Mouse (Mus musculus) forebrain, embryonic 15.5 days (tissue): Measurements from ENCODE around the gene Ccdc71. TPM values are rescaled to one million over a fixed set of nuclear protein-coding genes. Genes with fewer than 3 reads are reported as not detected.

Source experiments
- ATAC-seq: fragments of 200-750 bp; cut with Nextera tagmentation; replicated peaks from 2 replicates; pipeline ENCODE4 v1.8.0; 2017; ENCODE audit warnings: mild to moderate bottlenecking, moderate TSS enrichment, moderate library complexity
- H3K27ac ChIP-seq: fragments of 300-500 bp; sonication (generic); replicated peaks from 2 replicates; pipeline ENCODE4 v1.5.1; 2015; ENCODE audit warnings: mild to moderate bottlenecking, inconsistent platforms
- H3K27me3 ChIP-seq: fragments of 300-500 bp; sonication (generic); 2 replicates; pipeline ENCODE4 v1.6.1; 2015; ENCODE audit warnings: inconsistent platforms
- H3K36me3 ChIP-seq: fragments of 300-500 bp; sonication (generic); 2 replicates; pipeline ENCODE4 v1.6.1; 2015; ENCODE audit warnings: mild to moderate bottlenecking, inconsistent platforms
- H3K4me1 ChIP-seq: fragments of 300-500 bp; sonication (generic); 2 replicates; pipeline ENCODE4 v1.6.1; 2015; ENCODE audit warnings: inconsistent platforms
- H3K4me2 ChIP-seq: fragments of 300-500 bp; sonication (generic); replicated peaks from 2 replicates; pipeline ENCODE4 v1.6.1; 2015; ENCODE audit warnings: mild to moderate bottlenecking, inconsistent platforms
- H3K4me3 ChIP-seq: fragments of 300-500 bp; sonication (generic); 2 replicates; pipeline ENCODE4 v1.5.1; 2015; ENCODE audit warnings: mild to moderate bottlenecking, inconsistent platforms
- H3K9ac ChIP-seq: fragments of 300-500 bp; sonication (generic); replicated peaks from 2 replicates; pipeline ENCODE4 v1.6.1; 2015; ENCODE audit warnings: mild to moderate bottlenecking, inconsistent platforms
- H3K9me3 ChIP-seq: fragments of 300-500 bp; sonication (generic); 2 replicates; pipeline ENCODE4 v1.6.1; 2016; ENCODE audit warnings: inconsistent platforms
- WGBS: fragments of 180-500 bp; shearing (Covaris S2); methylation state at CpG from one replicate; pipeline ENCODE4 v1.1.7; 2015; ENCODE audit warnings: mixed read lengths; 5-methylcytosine and 5-hydroxymethylcytosine counted together
- polyA plus RNA-seq: library from polyadenylated mRNA; unstranded; fragments of >200 nt; fragmentation: Nextera tagmentation; extraction: Ambion mirVana; gene quantifications from 2 replicates; pipeline ENCODE4 v1.2.1, GENCODE M21; 2015

The Ccdc71 gene
- 60.9 and 61.6 TPM in 2 replicates for polyA plus RNA-seq

- peak; percentile 86 for ATAC-seq
- no peaks in the 10 kb centered on the region for H3K9me3 ChIP-seq
- H3K27me3 ChIP-seq: no peaks in the 10 kb centered on the region
- H3K4me3 ChIP-seq: peak within 1 kb of the TSS; percentile 93
- 1% methylated on average over 52 of the region's 52 CpGs for WGBS
- peaks cover 15% of the 10 kb centered on the region for H3K4me1 ChIP-seq
- peaks cover 26% of the 10 kb centered on the region for H3K36me3 ChIP-seq
- peak within 1 kb of the TSS; percentile 85 for H3K4me2 ChIP-seq
- peak within 1 kb of the TSS; percentile 90 for H3K9ac ChIP-seq
- H3K27ac ChIP-seq: peak within 1 kb of the TSS; percentile 67
Measured at GRCm38 (mm10) chr9:108460319-108461178, at the start of gene Ccdc71. Gene Ccdc71, plus strand, starts transcription at chr9:108460527.

DNA sequence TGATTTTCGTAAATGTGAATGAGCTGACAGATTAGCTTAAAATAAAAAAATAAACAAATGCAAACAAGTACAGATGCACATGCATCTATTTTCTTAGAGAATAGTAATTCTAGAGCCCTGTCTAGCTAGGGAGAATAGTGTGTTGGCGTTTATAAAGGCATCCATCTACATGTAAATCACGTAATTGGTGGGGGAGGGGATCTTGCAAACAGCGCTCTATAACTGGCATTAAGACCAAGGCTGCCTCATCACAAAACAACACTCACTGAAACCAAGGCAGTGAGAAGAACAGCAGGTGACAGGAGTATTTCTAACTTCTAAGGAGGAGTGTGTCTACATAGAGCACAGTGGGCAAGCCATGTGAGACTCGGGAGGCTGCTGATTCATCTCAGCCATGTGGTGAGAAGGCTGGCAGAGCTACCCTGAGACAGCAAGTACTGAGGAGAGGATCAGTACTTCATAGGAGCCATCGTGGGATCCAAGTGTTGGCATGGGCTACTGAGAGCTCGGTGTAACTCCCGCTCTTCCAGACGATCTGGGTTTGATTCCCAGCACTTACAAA, 48.9 kb upstream of the Ccdc71 start:
- 65% methylated on average over 9 of the region's 9 CpGs for WGBS
- no peak for ATAC-seq
- H3K27ac ChIP-seq: no peak overlapping the region

GRCm38 (mm10) chr9:108412221-108412620, 48.1 kb upstream of the Ccdc71 start:
- Histone ChIP-seq H3K27ac (no peak overlapping the region), H3K4me3 (no peak overlapping the region), H3K36me3 (no peaks in the 10 kb centered on the region), H3K27me3 (no peaks in the 10 kb centered on the region), H3K9me3 (no peaks in the 10 kb centered on the region), H3K4me2 (no peak overlapping the region), H3K9ac (no peak overlapping the region), H3K4me1 (peaks cover 9% of the 10 kb centered on the region; the same call in 1 of the 2 replicates)
- ATAC-seq: no peak
- 75% methylated on average over 1 of the region's 1 CpGs for WGBS

More for the DNA sequence above, 48.9 kb upstream of the Ccdc71 start:
- H3K4me1 ChIP-seq: peaks cover 9% of the 10 kb centered on the region; the same call in 1 of the 2 replicates
- no peak overlapping the region for H3K9ac ChIP-seq
- no peaks in the 10 kb centered on the region for H3K36me3 ChIP-seq
- H3K27me3 ChIP-seq: no peaks in the 10 kb centered on the region
- no peak overlapping the region for H3K4me2 ChIP-seq
- no peak overlapping the region for H3K4me3 ChIP-seq
- no peaks in the 10 kb centered on the region for H3K9me3 ChIP-seq

- H3K4me3 ChIP-seq: no peak within 1 kb of the TSS
- H3K27ac ChIP-seq: no peak within 1 kb of the TSS
- H3K27me3 ChIP-seq: no peaks in the 10 kb centered on the region
- no peak within 1 kb of the TSS for H3K4me2 ChIP-seq
- no peak for ATAC-seq
- peaks cover 5% of the 10 kb centered on the region; the same call in 1 of the 2 replicates for H3K4me1 ChIP-seq
- H3K9me3 ChIP-seq: no peaks in the 10 kb centered on the region
- no peak within 1 kb of the TSS for H3K9ac ChIP-seq
- no peaks in the 10 kb centered on the region for H3K36me3 ChIP-seq
Measured at GRCm38 (mm10) chr9:108428384-108428783, 31.9 kb upstream of the Ccdc71 start, which contains the start of gene Ccdc36. Gene Ccdc36, minus strand, starts transcription at chr9:108428484.

GRCm38 (mm10) chr9:108431431-108432067, 28.8 kb upstream of the Ccdc71 start:
- Histone ChIP-seq H3K27ac (no peak overlapping the region), H3K4me2 (peak overlapping the region; percentile 30), H3K9me3 (no peaks in the 10 kb centered on the region), H3K4me3 (peak overlapping the region; percentile 28), H3K36me3 (no peaks in the 10 kb centered on the region), H3K4me1 (peaks cover 5% of the 10 kb centered on the region; the same call in 1 of the 2 replicates), H3K9ac (0 out of 2 replicates have a peak overlapping the region, but pooled peaks have one; percentile 6), H3K27me3 (no peaks in the 10 kb centered on the region)
- ATAC-seq: peak; percentile 46; the same call in 1 of the 2 replicates
- WGBS: 59% methylated on average over 32 of the region's 32 CpGs

DNA sequence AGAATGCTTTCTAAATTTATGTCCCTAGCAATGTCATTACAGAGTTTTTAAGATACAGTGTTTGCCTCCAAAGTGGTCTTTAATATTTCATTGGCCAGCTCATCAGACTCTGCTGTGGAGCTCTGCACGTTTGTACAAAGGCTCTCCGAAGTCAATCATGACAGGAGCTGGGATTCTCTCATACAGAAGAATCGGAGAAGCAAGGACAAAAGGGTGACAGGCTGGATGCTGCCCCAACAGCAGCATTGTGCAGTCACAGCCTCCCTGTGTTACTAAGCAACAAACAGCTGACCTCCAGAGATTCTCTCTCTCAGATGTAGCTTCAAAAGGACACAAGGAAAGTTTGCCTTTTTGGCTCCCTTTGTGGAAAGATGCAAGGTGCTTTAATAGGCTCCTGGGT, 24.1 kb upstream of the Ccdc71 start, which contains the start of gene BC048562:
BC048562 (plus strand) TSS at position 301 of the 400 bp plus-strand sequence.
- no peak for ATAC-seq
- no peak within 1 kb of the TSS for H3K4me3 ChIP-seq
- WGBS: 54% methylated on average over 3 of the region's 3 CpGs
- H3K9ac ChIP-seq: no peak within 1 kb of the TSS
- H3K4me2 ChIP-seq: no peak within 1 kb of the TSS
- no peaks in the 10 kb centered on the region for H3K9me3 ChIP-seq
- H3K27ac ChIP-seq: no peak within 1 kb of the TSS
- no peaks in the 10 kb centered on the region for H3K27me3 ChIP-seq
- H3K4me1 ChIP-seq: peaks cover 24% of the 10 kb centered on the region
- no peaks in the 10 kb centered on the region for H3K36me3 ChIP-seq

DNA sequence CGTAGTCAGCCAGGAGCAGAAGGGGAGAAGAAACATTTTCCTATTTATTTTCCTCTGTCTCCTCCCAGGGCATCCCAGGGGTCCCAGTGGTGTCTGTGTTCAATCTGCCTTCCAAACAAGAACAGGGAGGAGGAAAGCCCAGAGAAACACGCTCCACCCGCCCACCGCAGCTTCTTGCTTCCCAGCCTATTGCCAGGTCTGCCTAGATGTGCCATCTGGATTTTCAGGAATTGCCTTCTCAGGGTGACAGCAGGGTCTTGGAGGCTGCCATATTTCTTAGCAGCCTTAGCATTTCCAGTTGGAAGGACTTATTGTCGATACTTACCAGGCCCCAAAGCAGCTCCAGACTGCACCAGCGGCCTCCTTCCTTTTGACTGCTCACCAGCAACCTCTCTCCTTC, 21.2 kb upstream of the Ccdc71 start:
- Histone ChIP-seq H3K36me3 (no peaks in the 10 kb centered on the region), H3K4me3 (no peak overlapping the region), H3K4me2 (no peak overlapping the region), H3K9ac (no peak overlapping the region), H3K27ac (peak overlapping the region; percentile 43; the same call in 1 of the 2 replicates), H3K4me1 (peaks cover 21% of the 10 kb centered on the region), H3K9me3 (no peaks in the 10 kb centered on the region), H3K27me3 (no peaks in the 10 kb centered on the region)
- 68% methylated on average over 6 of the region's 6 CpGs for WGBS
- ATAC-seq: 0 out of 2 replicates have a peak, but pooled peaks have one; percentile 38

- H3K9me3 ChIP-seq: no peaks in the 10 kb centered on the region
- H3K4me3 ChIP-seq: no peak overlapping the region
- WGBS: 72% methylated on average over 5 of the region's 5 CpGs
- no peaks in the 10 kb centered on the region for H3K27me3 ChIP-seq
- no peak overlapping the region for H3K4me2 ChIP-seq
- peaks cover 21% of the 10 kb centered on the region for H3K4me1 ChIP-seq
- no peak overlapping the region for H3K9ac ChIP-seq
- H3K27ac ChIP-seq: peak overlapping the region; percentile 60
- no peaks in the 10 kb centered on the region for H3K36me3 ChIP-seq
- ATAC-seq: no peak
Measured at GRCm38 (mm10) chr9:108440485-108440884, 19.8 kb upstream of the Ccdc71 start.

GRCm38 (mm10) chr9:108441236-108441919, 18.9 kb upstream of the Ccdc71 start:
- H3K9me3 ChIP-seq: no peaks in the 10 kb centered on the region
- no peaks in the 10 kb centered on the region for H3K36me3 ChIP-seq
- H3K27me3 ChIP-seq: no peaks in the 10 kb centered on the region
- no peak overlapping the region for H3K4me3 ChIP-seq
- H3K27ac ChIP-seq: peak overlapping the region; percentile 60
- no peak overlapping the region for H3K4me2 ChIP-seq
- WGBS: 69% methylated on average over 11 of the region's 11 CpGs
- peak; percentile 80 for ATAC-seq
- peaks cover 21% of the 10 kb centered on the region for H3K4me1 ChIP-seq
- no peak overlapping the region for H3K9ac ChIP-seq

GRCm38 (mm10) chr9:108445125-108445524, 15.2 kb upstream of the Ccdc71 start:
- 80% methylated on average over 9 of the region's 9 CpGs for WGBS

GRCm38 (mm10) chr9:108449860-108450259, 10.5 kb upstream of the Ccdc71 start:
- WGBS: 8% methylated on average over 4 of the region's 4 CpGs

More at GRCm38 (mm10) chr9:108445125-108445524, 15.2 kb upstream of the Ccdc71 start:
- Histone ChIP-seq H3K4me1 (peaks cover 26% of the 10 kb centered on the region), H3K4me2 (no peak overlapping the region), H3K9ac (no peak overlapping the region), H3K27ac (no peak overlapping the region), H3K36me3 (peaks cover 11% of the 10 kb centered on the region; the same call in 1 of the 2 replicates), H3K9me3 (no peaks in the 10 kb centered on the region), H3K27me3 (no peaks in the 10 kb centered on the region), H3K4me3 (no peak overlapping the region)
- ATAC-seq: no peak

More at GRCm38 (mm10) chr9:108449860-108450259, 10.5 kb upstream of the Ccdc71 start:
- peak overlapping the region; percentile 51 for H3K4me3 ChIP-seq
- peak overlapping the region; percentile 20 for H3K9ac ChIP-seq
- peaks cover 46% of the 10 kb centered on the region for H3K4me1 ChIP-seq
- H3K9me3 ChIP-seq: no peaks in the 10 kb centered on the region
- ATAC-seq: peak; percentile 54
- H3K4me2 ChIP-seq: peak overlapping the region; percentile 72
- peak overlapping the region; percentile 83 for H3K27ac ChIP-seq
- H3K36me3 ChIP-seq: peaks cover 11% of the 10 kb centered on the region; the same call in 1 of the 2 replicates
- H3K27me3 ChIP-seq: no peaks in the 10 kb centered on the region
